20 mouse cellular contexts compared by ENCODE assay signal in genomic region chr5:7607924-7608323, GRCm38 (mm10).
DNase-seq lines count a peak whose midpoint lies in the region; ATAC-seq and TF ChIP-seq lines count a peak whose summit lies in the region.
"Had no signal": no experiment of that assay in that cellular context is flagged by ENCODE, and none has a peak within 500 bp of the region (broad histone marks: within the 10 kb centered on the region; RNA-seq: fewer than 3 reads in every experiment).

No protein-coding gene starts in this region.

- whole genome bisulfite sequencing in forebrain, embryonic 13.5 days = 89% methylated on average over 2 of the region's 2 CpGs
- WGBS in forebrain, embryonic 14.5 days = 91% methylated on average over 2 of the region's 2 CpGs
- WGBS in forebrain, embryonic 16.5 days = 68% methylated on average over 2 of the region's 2 CpGs
- 94% methylated on average over 2 of the region's 2 CpGs for WGBS in forebrain, embryonic 10.5 days

- no peaks in the 10 kb centered on the region for H3K36me3 ChIP-seq in forebrain, embryonic 13.5 days (ENCODE audit: poor library complexity, severe bottlenecking)
- no peaks in the 10 kb centered on the region for H3K36me3 ChIP-seq in forebrain, embryonic 14.5 days (ENCODE audit: control insufficient read depth, insufficient read depth, low read length)
- no peaks in the 10 kb centered on the region for H3K36me3 ChIP-seq in forebrain, embryonic 16.5 days (ENCODE audit: control insufficient read depth, insufficient read depth)
- H3K36me3 ChIP-seq in forebrain, embryonic 10.5 days (replicated peaks) = no peaks in the 10 kb centered on the region
- H3K36me3 ChIP-seq: embryonic facial prominence, embryonic 13.5 days; embryonic facial prominence, embryonic 15.5 days had no signal

- H3K9me3 ChIP-seq in forebrain, embryonic 13.5 days (replicated peaks) = no peaks in the 10 kb centered on the region
- H3K9me3 ChIP-seq in forebrain, embryonic 14.5 days (replicated peaks; ENCODE audit: control insufficient read depth, low read length) = no peaks in the 10 kb centered on the region
- H3K9me3 ChIP-seq in forebrain, embryonic 16.5 days (ENCODE audit: control insufficient read depth, low read length) = no peaks in the 10 kb centered on the region
- no peaks in the 10 kb centered on the region for H3K9me3 ChIP-seq in forebrain, embryonic 10.5 days
- H3K9me3 ChIP-seq: embryonic facial prominence, embryonic 13.5 days; embryonic facial prominence, embryonic 15.5 days had no signal

- H3K27me3 ChIP-seq in forebrain, embryonic 13.5 days = no peaks in the 10 kb centered on the region
- H3K27me3 ChIP-seq in forebrain, embryonic 14.5 days (replicated peaks; ENCODE audit: control insufficient read depth, insufficient read depth, low read length) = no peaks in the 10 kb centered on the region
- no peaks in the 10 kb centered on the region for H3K27me3 ChIP-seq in forebrain, embryonic 16.5 days (replicated peaks; ENCODE audit: control insufficient read depth, insufficient read depth, low read length)
- no peaks in the 10 kb centered on the region for H3K27me3 ChIP-seq in forebrain, embryonic 10.5 days (ENCODE audit: poor library complexity, severe bottlenecking)
- H3K27me3 ChIP-seq: embryonic facial prominence, embryonic 13.5 days; embryonic facial prominence, embryonic 15.5 days had no signal

- DNase-seq in forebrain, embryonic 14.5 days (ENCODE audit: low spot score) = no peak
- DNase-seq in forebrain, embryonic 10.5 days (ENCODE audit: extremely low spot score, low spot score) = no peak
- peak; percentile 13 for DNase-seq in brain, embryonic 14.5 days (ENCODE audit: low read depth)
- no peak for DNase-seq in B cell, adult 2 months
- DNase-seq: adrenal gland, adult 2 months; adrenal gland, postnatal 10 days; adrenal gland, postnatal 25 days; cerebellum, adult 11 months; cerebellum, adult 18-20 months; cerebellum, adult 8-10 months; cerebellum, adult 9-11 months; cerebellum, postnatal 14 days; cerebellum, postnatal 36 days; embryo, embryonic 11 days; gastrocnemius, adult 2 months had no signal

- H3K4me2 ChIP-seq in forebrain, embryonic 13.5 days = no peak overlapping the region
- no peak overlapping the region for H3K4me2 ChIP-seq in forebrain, embryonic 14.5 days (ENCODE audit: low read length)
- no peak overlapping the region for H3K4me2 ChIP-seq in forebrain, embryonic 16.5 days (ENCODE audit: low read length)
- H3K4me2 ChIP-seq: embryonic facial prominence, embryonic 13.5 days; embryonic facial prominence, embryonic 15.5 days had no signal

- TF ChIP-seq POLR2A in brain, embryonic 14.5 days (IDR thresholded peaks at IDR 0.05; ENCODE audit: borderline replicate concordance, extremely low read depth, insufficient read depth, insufficient read length, poor library complexity, severe bottlenecking) = no peak

- peak; percentile 61; the same call in 1 of the 2 replicates for ATAC-seq in forebrain, embryonic 13.5 days
- no peak; the same call in 1 of the 2 replicates for ATAC-seq in forebrain, embryonic 14.5 days
- peak; percentile 79 for ATAC-seq in forebrain, embryonic 16.5 days

- no peak overlapping the region for H3K4me3 ChIP-seq in forebrain, embryonic 13.5 days
- no peak overlapping the region for H3K4me3 ChIP-seq in forebrain, embryonic 14.5 days (ENCODE audit: low read depth, low read length)
- no peak overlapping the region for H3K4me3 ChIP-seq in forebrain, embryonic 16.5 days (replicated peaks; ENCODE audit: low read length)
- no peak overlapping the region for H3K4me3 ChIP-seq in forebrain, embryonic 10.5 days
- H3K4me3 ChIP-seq: embryonic facial prominence, embryonic 13.5 days; embryonic facial prominence, embryonic 15.5 days; erythroblast, embryonic 14.5 days; gastrocnemius, adult 2 months had no signal

- H3K9ac ChIP-seq in forebrain, embryonic 13.5 days = no peak overlapping the region
- no peak overlapping the region for H3K9ac ChIP-seq in forebrain, embryonic 14.5 days (ENCODE audit: low read length)
- H3K9ac ChIP-seq in forebrain, embryonic 16.5 days (replicated peaks; ENCODE audit: low read depth, low read length) = no peak overlapping the region
- H3K9ac ChIP-seq: embryonic facial prominence, embryonic 13.5 days; embryonic facial prominence, embryonic 15.5 days had no signal

- no peak for TF ChIP-seq CTCF in brain, embryonic 14.5 days (IDR thresholded peaks at IDR 0.05; ENCODE audit: borderline replicate concordance, extremely low read depth, insufficient read depth, insufficient read length)

- H3K27ac ChIP-seq in forebrain, embryonic 13.5 days = no peak overlapping the region
- H3K27ac ChIP-seq in forebrain, embryonic 14.5 days (ENCODE audit: low read depth, low read length) = no peak overlapping the region
- no peak overlapping the region for H3K27ac ChIP-seq in forebrain, embryonic 16.5 days (ENCODE audit: low read length)
- no peak overlapping the region for H3K27ac ChIP-seq in forebrain, embryonic 10.5 days
- H3K27ac ChIP-seq: embryonic facial prominence, embryonic 13.5 days; embryonic facial prominence, embryonic 15.5 days; gastrocnemius, adult 2 months had no signal

- no peaks in the 10 kb centered on the region for H3K4me1 ChIP-seq in forebrain, embryonic 13.5 days
- H3K4me1 ChIP-seq in forebrain, embryonic 14.5 days (ENCODE audit: control insufficient read depth, insufficient read depth, low read length) = no peaks in the 10 kb centered on the region
- no peaks in the 10 kb centered on the region for H3K4me1 ChIP-seq in forebrain, embryonic 16.5 days (replicated peaks; ENCODE audit: control insufficient read depth, insufficient read depth, low read length)
- no peaks in the 10 kb centered on the region for H3K4me1 ChIP-seq in forebrain, embryonic 10.5 days
- H3K4me1 ChIP-seq: embryonic facial prominence, embryonic 13.5 days; embryonic facial prominence, embryonic 15.5 days had no signal
